Mouse (Mus musculus) forebrain, embryonic 14.5 days (tissue): ENCODE data around the gene Fkbp1b. TPM values are rescaled to one million over a fixed set of nuclear protein-coding genes. Genes with fewer than 3 reads are reported as not detected.

Source experiments
- ATAC-seq: fragments of 200-750 bp; cut with Nextera tagmentation; 2 replicates; pipeline ENCODE4 v1.8.0; 2017; ENCODE audit warnings: mild to moderate bottlenecking, moderate library complexity
- DNase-seq: peaks from one replicate; pipeline ENCODE4 v3.0.0-alpha.2; 2015; ENCODE audit warnings: low spot score
- H3K27ac ChIP-seq: fragments of 300-500 bp; sonication (generic); 2 replicates; pipeline ENCODE4 v1.5.1; 2014; ENCODE audit warnings: low read depth, mild to moderate bottlenecking, control low read depth, low read length, moderate library complexity
- H3K27me3 ChIP-seq: fragments of 300-500 bp; sonication (generic); replicated peaks from 2 replicates; pipeline ENCODE4 v1.6.1; 2014; ENCODE audit warnings: low read length, control low read depth, mixed read lengths; ENCODE audit not compliant: control insufficient read depth, insufficient read depth
- H3K36me3 ChIP-seq: fragments of 300-500 bp; sonication (generic); 2 replicates; pipeline ENCODE4 v1.6.1; 2014; ENCODE audit warnings: low read length, control low read depth; ENCODE audit not compliant: control insufficient read depth, insufficient read depth
- H3K4me1 ChIP-seq: fragments of 300-500 bp; sonication (generic); 2 replicates; pipeline ENCODE4 v1.6.1; 2014; ENCODE audit warnings: antibody characterized with exemption, low read length, control low read depth; ENCODE audit not compliant: control insufficient read depth, insufficient read depth
- H3K4me2 ChIP-seq: fragments of 300-500 bp; sonication (generic); 2 replicates; pipeline ENCODE4 v1.6.1; 2014; ENCODE audit warnings: mild to moderate bottlenecking, control low read depth, low read length
- H3K4me3 ChIP-seq: fragments of 300-500 bp; sonication (generic); 2 replicates; pipeline ENCODE4 v1.5.1; 2014; ENCODE audit warnings: low read depth, low read length, control low read depth
- H3K9ac ChIP-seq: fragments of 300-500 bp; sonication (generic); 2 replicates; pipeline ENCODE4 v1.6.1; 2014; ENCODE audit warnings: mild to moderate bottlenecking, low read length, control low read depth, moderate library complexity
- H3K9me3 ChIP-seq: fragments of 300-500 bp; sonication (generic); replicated peaks from 2 replicates; pipeline ENCODE4 v1.6.1; 2016; ENCODE audit warnings: low read length, control low read depth, mixed read lengths; ENCODE audit not compliant: control insufficient read depth
- WGBS: fragments of 180-500 bp; shearing (Covaris S2); extraction: QIAGEN DNeasy Blood & Tissue Kit; methylation state at CpG from one replicate; pipeline ENCODE4 v1.1.7; 2014; 5-methylcytosine and 5-hydroxymethylcytosine counted together
- polyA plus RNA-seq: library from polyadenylated mRNA; unstranded; fragments of >200 nt; fragmentation: Nextera tagmentation; extraction: Ambion mirVana; gene quantifications from 2 replicates; pipeline ENCODE4 v1.2.1, GENCODE M21; 2014

Fkbp1b gene
- polyA plus RNA-seq, 1 experiment from 2014 or later: 26.8 TPM

DNA sequence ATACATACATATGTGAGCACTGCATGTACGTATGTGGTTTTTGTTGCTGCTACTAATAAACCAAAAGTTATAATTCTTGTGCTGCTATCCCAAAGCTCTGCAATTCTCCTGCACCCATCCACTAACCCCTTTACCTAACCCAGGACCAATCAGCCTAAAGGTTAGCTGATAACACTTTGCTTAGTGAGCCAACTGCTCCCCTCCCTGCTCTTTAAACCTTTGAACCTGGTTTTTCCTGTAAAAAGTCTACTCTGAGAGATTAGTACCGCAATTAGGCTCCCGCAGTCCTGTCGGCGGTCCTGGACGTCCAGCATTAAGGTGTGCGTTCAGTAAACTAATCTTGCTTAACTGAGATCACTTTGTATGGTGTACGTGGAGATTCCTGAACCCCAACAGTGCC, 34.2 kb upstream of the Fkbp1b start:
- no peak overlapping the region for H3K27ac ChIP-seq
- ATAC-seq (no peak), DNase-seq (no peak)
- H3K27me3 ChIP-seq: no peaks in the 10 kb centered on the region
- peaks cover 17% of the 10 kb centered on the region for H3K36me3 ChIP-seq
- H3K4me1 ChIP-seq: peaks cover 10% of the 10 kb centered on the region
- H3K9me3 ChIP-seq: no peaks in the 10 kb centered on the region
- WGBS: 75% methylated on average over 8 of the region's 8 CpGs
- no peak overlapping the region for H3K9ac ChIP-seq
- no peak overlapping the region for H3K4me3 ChIP-seq
- no peak overlapping the region for H3K4me2 ChIP-seq

DNA sequence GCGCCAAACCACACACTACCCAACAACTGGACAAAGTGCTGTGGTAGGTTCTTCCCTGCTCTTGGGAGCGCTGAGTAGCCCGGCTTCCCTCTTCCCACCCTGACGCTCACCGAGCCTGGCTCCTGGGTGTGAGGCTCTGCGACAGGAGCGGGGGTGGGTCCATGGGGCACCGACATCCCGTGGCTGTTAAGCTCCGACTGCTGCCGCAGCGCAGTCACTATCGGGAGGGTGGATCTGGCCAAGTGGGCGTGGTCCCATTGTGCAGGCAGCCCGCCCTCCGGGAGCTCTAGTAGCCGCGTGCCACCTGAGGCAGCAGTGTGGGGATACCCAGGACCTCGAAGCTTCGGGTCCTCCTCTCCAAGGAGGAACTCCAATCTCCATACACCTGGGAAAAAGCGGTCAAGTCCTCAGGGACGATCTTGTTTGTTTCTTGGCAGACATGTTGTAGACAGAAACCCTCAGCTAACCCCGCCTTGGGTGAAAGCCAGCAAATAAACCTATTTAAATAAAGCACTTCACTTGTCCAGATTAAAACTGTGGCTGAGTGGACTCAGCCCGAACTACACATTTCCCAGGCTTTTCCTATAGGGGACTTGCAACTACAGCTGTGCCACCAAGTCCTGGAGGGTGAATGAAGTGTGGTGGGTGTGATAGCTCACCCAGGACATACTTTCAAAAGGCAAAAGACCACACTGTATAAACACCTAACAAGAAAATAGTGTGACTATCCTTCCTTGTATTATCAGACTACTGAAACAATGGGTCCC, 33.0 kb upstream of the Fkbp1b start, which contains the start of gene Mfsd2b:
Mfsd2b (minus strand) TSS at position 199 of the 767 bp plus-strand sequence.
- WGBS: 4% methylated on average over 24 of the region's 24 CpGs
- H3K9ac ChIP-seq: peak within 1 kb of the TSS; percentile 55
- H3K27me3 ChIP-seq: no peaks in the 10 kb centered on the region
- no peaks in the 10 kb centered on the region for H3K9me3 ChIP-seq
- H3K4me1 ChIP-seq: peaks cover 10% of the 10 kb centered on the region
- H3K4me3 ChIP-seq: peak within 1 kb of the TSS; percentile 33
- peak; percentile 81 for DNase-seq
- no peak within 1 kb of the TSS for H3K27ac ChIP-seq
- H3K4me2 ChIP-seq: peak within 1 kb of the TSS; percentile 82
- ATAC-seq: peak; percentile 90
- H3K36me3 ChIP-seq: peaks cover 13% of the 10 kb centered on the region

DNA sequence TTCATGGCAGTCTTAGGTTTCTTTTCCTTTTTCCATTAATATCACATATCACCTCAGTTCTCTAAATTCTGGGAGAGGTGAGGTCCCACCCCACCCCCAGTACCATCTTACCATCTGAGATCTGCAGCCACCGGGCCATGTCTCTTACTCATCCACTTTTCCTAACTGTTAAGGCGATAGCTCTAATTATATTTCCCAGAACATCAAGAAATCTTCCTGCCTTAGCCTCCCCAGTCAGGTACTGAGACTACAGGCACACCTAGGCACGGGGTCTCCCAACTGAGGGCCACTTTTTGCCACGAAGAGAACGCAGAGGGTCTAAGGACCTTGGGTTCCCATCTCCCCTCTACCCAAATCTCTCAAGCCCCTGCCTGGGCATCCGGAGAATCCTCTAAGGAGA, 32.1 kb upstream of the Fkbp1b start:
- DNase-seq (no peak), ATAC-seq (peak; percentile 16; the same call in 1 of the 2 replicates)
- no peaks in the 10 kb centered on the region for H3K27me3 ChIP-seq
- H3K4me2 ChIP-seq: peak overlapping the region; percentile 82
- peaks cover 5% of the 10 kb centered on the region for H3K36me3 ChIP-seq
- no peaks in the 10 kb centered on the region for H3K9me3 ChIP-seq
- H3K4me1 ChIP-seq: peaks cover 10% of the 10 kb centered on the region
- H3K4me3 ChIP-seq: 0 out of 2 replicates have a peak overlapping the region, but pooled peaks have one; percentile 33
- 71% methylated on average over 6 of the region's 6 CpGs for WGBS
- peak overlapping the region; percentile 55; the same call in 1 of the 2 replicates for H3K9ac ChIP-seq
- H3K27ac ChIP-seq: no peak overlapping the region

DNA sequence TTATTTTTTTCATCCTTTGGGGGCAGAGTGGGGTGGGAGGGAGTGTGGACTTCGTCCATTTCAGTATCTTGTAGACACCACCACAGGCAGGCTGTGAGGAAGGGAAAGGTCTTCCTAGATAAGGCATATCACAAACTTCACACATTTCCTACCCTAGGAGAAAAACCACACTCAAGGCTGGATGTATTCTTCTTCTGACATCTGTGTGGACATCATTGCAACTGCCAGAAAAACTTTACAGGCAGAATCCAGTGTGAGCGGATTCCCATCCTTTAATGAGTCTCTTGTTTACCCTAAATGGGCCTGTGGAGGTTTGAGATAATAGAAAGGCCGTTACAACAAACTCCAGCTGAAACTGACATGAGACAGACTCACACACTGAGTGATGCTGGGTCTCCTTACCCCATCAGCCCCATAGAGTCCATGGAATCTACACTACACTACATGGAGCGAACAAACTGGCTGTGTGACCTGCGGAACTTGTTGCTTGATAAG, 31.6 kb upstream of the Fkbp1b start:
- Histone ChIP-seq H3K36me3 (peaks cover under 1% of the 10 kb centered on the region; the same call in 1 of the 2 replicates), H3K9ac (no peak overlapping the region), H3K4me3 (no peak overlapping the region), H3K4me1 (peaks cover 10% of the 10 kb centered on the region), H3K4me2 (no peak overlapping the region), H3K27ac (no peak overlapping the region), H3K27me3 (no peaks in the 10 kb centered on the region), H3K9me3 (no peaks in the 10 kb centered on the region)
- ATAC-seq (no peak), DNase-seq (no peak)
- WGBS: 85% methylated on average over 5 of the region's 5 CpGs

DNA sequence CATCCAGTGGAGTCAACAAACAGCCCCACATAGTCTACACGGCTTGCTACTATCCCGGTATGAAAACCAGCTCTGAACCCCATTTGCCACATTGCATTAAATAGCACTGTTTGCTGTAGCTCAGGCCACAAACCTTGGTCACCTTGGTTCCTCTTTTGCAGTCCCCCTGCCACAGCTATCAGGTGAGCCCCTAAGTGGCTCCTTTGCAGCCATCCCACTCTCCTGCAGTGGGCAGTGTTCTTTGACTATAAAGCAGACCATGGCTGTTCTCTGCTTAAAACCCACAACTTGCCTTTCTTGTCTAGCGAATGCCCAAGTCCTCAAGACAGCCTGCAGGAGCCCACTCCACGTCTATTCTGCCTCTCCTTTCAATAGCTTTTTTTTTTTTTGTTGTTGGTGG, 30.9 kb upstream of the Fkbp1b start:
- Histone ChIP-seq H3K27ac (no peak overlapping the region), H3K9ac (no peak overlapping the region), H3K4me1 (peaks cover 10% of the 10 kb centered on the region), H3K9me3 (no peaks in the 10 kb centered on the region), H3K4me2 (no peak overlapping the region), H3K4me3 (no peak overlapping the region), H3K27me3 (no peaks in the 10 kb centered on the region), H3K36me3 (no peaks in the 10 kb centered on the region)
- no peak for ATAC-seq
- no peak for DNase-seq
- 56% methylated on average over 4 of the region's 4 CpGs for WGBS

DNA sequence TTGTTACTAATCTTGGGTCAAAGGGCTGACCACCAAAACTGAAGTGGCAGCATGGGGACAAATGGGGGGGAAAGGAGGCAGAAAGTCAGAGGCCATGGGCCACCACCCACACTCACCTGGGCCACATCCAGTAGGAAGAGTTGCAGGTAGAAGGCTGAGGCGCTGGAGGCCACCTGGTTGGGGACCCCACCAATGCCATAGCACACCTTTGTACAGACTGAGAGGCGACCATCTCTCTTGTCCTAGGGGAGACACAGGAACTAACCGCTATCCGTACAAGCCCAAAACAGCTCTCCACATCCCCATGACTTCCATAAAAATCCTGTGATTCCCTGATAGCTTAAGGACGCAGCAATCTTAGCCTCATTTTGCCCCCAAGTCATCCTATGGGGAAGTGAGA, 29.9 kb upstream of the Fkbp1b start:
- no peaks in the 10 kb centered on the region for H3K27me3 ChIP-seq
- H3K27ac ChIP-seq: no peak overlapping the region
- no peak overlapping the region for H3K9ac ChIP-seq
- no peaks in the 10 kb centered on the region for H3K36me3 ChIP-seq
- no peaks in the 10 kb centered on the region for H3K9me3 ChIP-seq
- WGBS: 89% methylated on average over 5 of the region's 5 CpGs
- peaks cover 10% of the 10 kb centered on the region for H3K4me1 ChIP-seq
- DNase-seq (no peak), ATAC-seq (no peak)
- no peak overlapping the region for H3K4me3 ChIP-seq
- H3K4me2 ChIP-seq: no peak overlapping the region

DNA sequence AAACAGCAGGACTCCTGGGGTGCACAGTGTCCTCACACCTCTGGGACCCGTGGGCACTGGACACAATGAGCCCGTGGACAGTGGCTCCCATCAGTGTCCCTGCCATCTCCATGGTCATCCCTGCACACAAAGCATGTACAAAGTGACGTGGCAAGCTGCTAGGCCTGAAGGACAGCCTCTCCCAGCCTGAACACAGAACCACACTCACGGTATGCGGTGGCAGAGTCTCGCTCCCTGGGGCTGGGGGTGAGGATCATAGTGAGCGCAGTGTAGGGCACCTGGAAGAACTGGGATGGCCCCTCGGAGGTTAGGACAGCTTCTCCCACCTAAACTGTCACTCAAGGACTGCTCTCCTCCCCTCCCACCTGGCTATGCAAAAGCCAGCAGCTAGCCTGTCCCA, 27.5 kb upstream of the Fkbp1b start:
- Histone ChIP-seq H3K9me3 (no peaks in the 10 kb centered on the region), H3K9ac (no peak overlapping the region), H3K4me2 (no peak overlapping the region), H3K36me3 (no peaks in the 10 kb centered on the region), H3K4me1 (peaks cover 3% of the 10 kb centered on the region; the same call in 1 of the 2 replicates), H3K27ac (no peak overlapping the region), H3K27me3 (no peaks in the 10 kb centered on the region), H3K4me3 (no peak overlapping the region)
- WGBS: 79% methylated on average over 8 of the region's 8 CpGs
- DNase-seq (no peak), ATAC-seq (no peak)

DNA sequence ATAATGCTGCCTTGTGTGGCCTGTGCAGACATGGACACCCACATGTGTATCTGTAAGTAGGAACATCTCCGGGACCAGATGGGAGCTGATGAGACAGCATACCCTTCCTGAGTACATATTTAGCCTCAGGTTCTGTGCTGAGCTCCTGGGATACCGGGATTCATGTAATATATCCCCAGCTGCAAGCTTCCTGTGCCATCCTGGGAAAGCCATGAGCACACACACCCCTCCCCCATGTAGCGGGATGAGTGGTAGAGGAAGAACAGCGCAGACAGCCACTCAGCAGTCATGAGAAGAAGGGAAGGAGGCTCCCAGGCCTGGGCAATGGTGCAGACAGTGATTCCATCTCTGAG, 22.9 kb upstream of the Fkbp1b start:
- Histone ChIP-seq H3K9me3 (no peaks in the 10 kb centered on the region), H3K27me3 (no peaks in the 10 kb centered on the region), H3K4me3 (no peak overlapping the region), H3K9ac (no peak overlapping the region), H3K27ac (no peak overlapping the region), H3K4me2 (no peak overlapping the region), H3K4me1 (no peaks in the 10 kb centered on the region), H3K36me3 (no peaks in the 10 kb centered on the region)
- DNase-seq (no peak), ATAC-seq (no peak)
- 80% methylated on average over 4 of the region's 4 CpGs for whole genome bisulfite sequencing

DNA sequence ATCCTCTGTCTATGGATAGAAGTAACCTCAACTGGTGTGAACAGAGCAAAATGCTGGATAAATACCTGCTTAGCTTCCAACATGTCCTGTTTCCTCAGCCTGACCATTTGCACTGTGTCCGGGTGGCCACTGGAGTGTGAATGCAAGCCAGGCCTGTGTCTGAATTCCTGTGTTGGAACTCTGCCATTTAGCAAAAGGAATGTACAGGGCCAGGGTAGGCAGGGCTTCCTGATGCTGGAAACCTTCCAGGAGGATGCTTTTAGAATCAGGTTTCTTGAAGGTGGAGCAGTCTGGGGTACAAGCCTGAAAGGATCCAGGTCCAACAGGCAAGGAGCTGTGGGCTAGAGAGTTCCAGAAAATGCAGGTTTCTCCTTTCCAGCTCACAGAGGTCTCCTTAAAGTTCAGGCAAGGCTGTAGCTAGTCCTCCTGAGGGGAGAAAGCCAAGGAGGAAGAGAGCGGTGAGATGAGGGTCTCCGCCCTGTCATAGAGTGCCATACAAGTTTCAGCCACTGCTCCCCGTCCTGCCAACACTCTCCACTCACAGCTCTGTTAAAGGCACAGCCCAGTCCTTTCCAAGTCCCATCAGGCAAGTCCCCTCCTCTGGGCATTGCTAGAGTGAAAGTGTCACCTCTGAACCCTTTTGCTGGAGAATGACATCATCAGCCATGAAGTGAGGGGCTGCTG, 22.4 kb upstream of the Fkbp1b start:
- no peak overlapping the region for H3K4me3 ChIP-seq
- H3K4me1 ChIP-seq: no peaks in the 10 kb centered on the region
- no peaks in the 10 kb centered on the region for H3K27me3 ChIP-seq
- ATAC-seq (0 out of 2 replicates have a peak, but pooled peaks have one; percentile 46), DNase-seq (peak; percentile 41)
- no peaks in the 10 kb centered on the region for H3K9me3 ChIP-seq
- no peak overlapping the region for H3K27ac ChIP-seq
- no peak overlapping the region for H3K4me2 ChIP-seq
- no peaks in the 10 kb centered on the region for H3K36me3 ChIP-seq
- 71% methylated on average over 4 of the region's 4 CpGs for WGBS
- H3K9ac ChIP-seq: no peak overlapping the region
